ENCODE assay signal across 9 mouse cellular contexts in the genomic region with DNA sequence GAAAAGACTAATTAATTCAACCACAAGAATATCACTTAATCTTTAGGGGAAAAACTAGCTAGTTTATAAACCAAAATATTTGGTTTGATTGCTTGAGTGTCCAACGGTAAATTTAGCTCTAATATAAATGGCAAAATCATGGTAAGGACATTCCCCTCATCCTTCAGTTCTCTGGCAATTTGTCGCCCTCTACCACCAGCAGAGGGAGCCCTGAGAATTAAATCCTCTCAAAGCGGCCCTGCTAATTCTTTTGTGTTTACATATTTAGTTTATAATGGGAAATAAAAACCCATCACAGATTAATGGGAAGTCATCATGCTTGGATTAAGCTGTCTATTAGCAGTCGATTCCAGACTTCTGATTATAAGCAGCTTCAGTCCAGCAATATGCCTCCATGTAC. TPM values are rescaled to one million over a fixed set of nuclear protein-coding genes. Genes with fewer than 3 reads are reported as not detected.
DNase-seq lines count a peak whose midpoint lies in the region; ATAC-seq lines count a peak whose summit lies in the region.
"Had no signal": no experiment of that assay in that cellular context is flagged by ENCODE, and none has a peak within 500 bp of the region (broad histone marks: within the 10 kb centered on the region; RNA-seq: fewer than 3 reads in every experiment).

No protein-coding gene starts in this region.

- DNase-seq in forebrain, embryonic 14.5 days (ENCODE audit: low spot score): peak; percentile 78
- DNase-seq in limb, embryonic 11.5 days (ENCODE audit: low spot score): peak; percentile 68
- DNase-seq in limb, embryonic 10.5 days (ENCODE audit: low spot score): no peak
- peak; percentile 38 for DNase-seq in ZHBTc4 (ENCODE audit: low read depth, low spot score)
- DNase-seq in embryonic facial prominence, embryonic 10.5 days (ENCODE audit: low spot score): peak; percentile 46
- DNase-seq in lung, postnatal 10 days: peak; percentile 62
- DNase-seq in yolk sac, embryonic 10.5 days (ENCODE audit: low spot score): no peak

- no peaks in the 10 kb centered on the region for H3K27me3 ChIP-seq in forebrain, embryonic 14.5 days (replicated peaks; ENCODE audit: control insufficient read depth, insufficient read depth, low read length)
- no peaks in the 10 kb centered on the region for H3K27me3 ChIP-seq in forebrain, embryonic 12.5 days
- H3K27me3 ChIP-seq in limb, embryonic 11.5 days (ENCODE audit: control insufficient read depth, insufficient read depth, low read length): 0 out of 2 replicates have a peak, but pooled peaks cover 3% of the 10 kb centered on the region
- H3K27me3 ChIP-seq in limb, embryonic 10.5 days (ENCODE audit: low read depth, poor library complexity, severe bottlenecking): peaks cover 27% of the 10 kb centered on the region
- H3K27me3 ChIP-seq in embryonic facial prominence, embryonic 10.5 days (replicated peaks; ENCODE audit: low read depth, poor library complexity, severe bottlenecking): peaks cover 44% of the 10 kb centered on the region

- ATAC-seq in forebrain, embryonic 14.5 days: no peak
- ATAC-seq in forebrain, embryonic 12.5 days (ENCODE audit: low FRiP score): no peak
- no peak for ATAC-seq in limb, embryonic 11.5 days (ENCODE audit: insufficient number of reproducible peaks, low FRiP score, low TSS enrichment, low read depth)

- no peaks in the 10 kb centered on the region for H3K4me1 ChIP-seq in forebrain, embryonic 14.5 days (ENCODE audit: control insufficient read depth, insufficient read depth, low read length)
- H3K4me1 ChIP-seq in forebrain, embryonic 12.5 days: peaks cover 6% of the 10 kb centered on the region; the same call in 1 of the 2 replicates
- H3K4me1 ChIP-seq in limb, embryonic 11.5 days (ENCODE audit: control insufficient read depth, insufficient read depth, low read length): peaks cover 7% of the 10 kb centered on the region; the same call in 1 of the 2 replicates
- H3K4me1 ChIP-seq in limb, embryonic 10.5 days: peaks cover 20% of the 10 kb centered on the region
- H3K4me1 ChIP-seq in embryonic facial prominence, embryonic 10.5 days: peaks cover 6% of the 10 kb centered on the region; the same call in 1 of the 2 replicates
- H3K4me1 ChIP-seq: limb, embryonic 15.5 days had no signal

- H3K9ac ChIP-seq in forebrain, embryonic 14.5 days (ENCODE audit: low read length): no peak overlapping the region
- no peak overlapping the region for H3K9ac ChIP-seq in forebrain, embryonic 12.5 days
- no peak overlapping the region for H3K9ac ChIP-seq in limb, embryonic 11.5 days (ENCODE audit: low read length)
- H3K9ac ChIP-seq: limb, embryonic 15.5 days had no signal

- no peak overlapping the region for H3K4me2 ChIP-seq in forebrain, embryonic 14.5 days (ENCODE audit: low read length)
- H3K4me2 ChIP-seq in forebrain, embryonic 12.5 days: no peak overlapping the region
- no peak overlapping the region for H3K4me2 ChIP-seq in limb, embryonic 11.5 days (ENCODE audit: low read depth, severe bottlenecking)
- H3K4me2 ChIP-seq: limb, embryonic 15.5 days had no signal

- no peak overlapping the region for H3K27ac ChIP-seq in forebrain, embryonic 14.5 days (ENCODE audit: low read depth, low read length)
- H3K27ac ChIP-seq in forebrain, embryonic 12.5 days: no peak overlapping the region
- no peak overlapping the region for H3K27ac ChIP-seq in limb, embryonic 11.5 days (replicated peaks; ENCODE audit: low read depth, low read length)
- H3K27ac ChIP-seq in limb, embryonic 10.5 days: no peak overlapping the region
- H3K27ac ChIP-seq in embryonic facial prominence, embryonic 10.5 days (replicated peaks): no peak overlapping the region
- H3K27ac ChIP-seq: limb, embryonic 15.5 days had no signal

- 10% methylated on average over 4 of the region's 4 CpGs for WGBS in forebrain, embryonic 14.5 days
- WGBS in forebrain, embryonic 12.5 days: 14% methylated on average over 4 of the region's 4 CpGs
- 12% methylated on average over 4 of the region's 4 CpGs for WGBS in limb, embryonic 11.5 days
- 17% methylated on average over 4 of the region's 4 CpGs for WGBS in limb, embryonic 10.5 days
- WGBS in embryonic facial prominence, embryonic 10.5 days: 17% methylated on average over 4 of the region's 4 CpGs

- H3K4me3 ChIP-seq in forebrain, embryonic 14.5 days (ENCODE audit: low read depth, low read length): no peak overlapping the region
- no peak overlapping the region for H3K4me3 ChIP-seq in forebrain, embryonic 12.5 days (replicated peaks)
- H3K4me3 ChIP-seq in limb, embryonic 11.5 days (ENCODE audit: low read depth, low read length): no peak overlapping the region
- H3K4me3 ChIP-seq in limb, embryonic 10.5 days: no peak overlapping the region
- H3K4me3 ChIP-seq in embryonic facial prominence, embryonic 10.5 days: no peak overlapping the region
- H3K4me3 ChIP-seq: limb, embryonic 15.5 days had no signal

- H3K36me3 ChIP-seq in forebrain, embryonic 14.5 days (ENCODE audit: control insufficient read depth, insufficient read depth, low read length): no peaks in the 10 kb centered on the region
- no peaks in the 10 kb centered on the region for H3K36me3 ChIP-seq in forebrain, embryonic 12.5 days (replicated peaks)
- H3K36me3 ChIP-seq in limb, embryonic 11.5 days (ENCODE audit: control insufficient read depth, insufficient read depth, low read length): no peaks in the 10 kb centered on the region
- H3K36me3 ChIP-seq in limb, embryonic 10.5 days: no peaks in the 10 kb centered on the region
- no peaks in the 10 kb centered on the region for H3K36me3 ChIP-seq in embryonic facial prominence, embryonic 10.5 days (replicated peaks)
- H3K36me3 ChIP-seq: limb, embryonic 15.5 days had no signal

- no peaks in the 10 kb centered on the region for H3K9me3 ChIP-seq in forebrain, embryonic 14.5 days (replicated peaks; ENCODE audit: control insufficient read depth, low read length)
- H3K9me3 ChIP-seq in forebrain, embryonic 12.5 days: no peaks in the 10 kb centered on the region
- no peaks in the 10 kb centered on the region for H3K9me3 ChIP-seq in limb, embryonic 11.5 days (ENCODE audit: control insufficient read depth, low read length)
- no peaks in the 10 kb centered on the region for H3K9me3 ChIP-seq in limb, embryonic 10.5 days (replicated peaks)
- no peaks in the 10 kb centered on the region for H3K9me3 ChIP-seq in embryonic facial prominence, embryonic 10.5 days
- H3K9me3 ChIP-seq: limb, embryonic 15.5 days had no signal

RNA-seq across cellular contexts. Expression of a gene that starts 54.5 kb away (rescaled TPM):
- polyA plus RNA-seq in forebrain, embryonic 14.5 days (2014; fragmentation: Nextera tagmentation; extraction: Ambion mirVana): 842 and 1,033 TPM in 2 replicates
- polyA plus RNA-seq in forebrain, embryonic 12.5 days (2016; fragmentation: Nextera tagmentation; extraction: Ambion mirVana): 710 and 725 TPM in 2 replicates
- 984 and 1,028 TPM in 2 replicates for polyA plus RNA-seq in limb, embryonic 11.5 days (2014; fragmentation: Nextera tagmentation; extraction: Ambion mirVana)
- 886 and 910 TPM in 2 replicates for polyA plus RNA-seq in limb, embryonic 10.5 days (2016; fragmentation: Nextera tagmentation; extraction: Ambion mirVana)
- polyA plus RNA-seq in embryonic facial prominence, embryonic 10.5 days (2016; fragmentation: Nextera tagmentation; extraction: Ambion mirVana): 851 and 858 TPM in 2 replicates

Comparison
In these comparisons a context has a peak if more than half of its experiments do, and no peak if none do; other contexts are left out.
1. DNase-seq: peak in forebrain, embryonic 14.5 days (single experiment), limb, embryonic 11.5 days (single experiment), ZHBTc4 (single experiment), embryonic facial prominence, embryonic 10.5 days (single experiment) and lung, postnatal 10 days (single experiment); none in limb, embryonic 10.5 days (single experiment) and yolk sac, embryonic 10.5 days (single experiment).